Mouse (Mus musculus) T-helper 2 cell (primary cell): ENCODE data around the gene Ttc39d.
"Not testable (repeated sequence)": the region's sequence is repeated elsewhere in the genome, so short reads cannot be mapped to it uniquely, and the experiment has no call there.

Experiments used
- in situ Hi-C: fragments of 300-600 bp; cut with MboI, MseI; formaldehyde crosslinking; loops from one replicate; pipeline ENCODE4 v1.15.1; 2025; ENCODE audit warnings: high pct_unique_total_duplicates

The Ttc39d gene

GRCm38 (mm10) chr17:80183615-80184014 lies 23.6 kb upstream of the Ttc39d start:
- in situ Hi-C loops = loop anchor here (10.0 to 25.0 kb wide), 2 partner anchors 289 to 1271 kb away; partner anchors contain the start of genes Atl2, Cebpzos and Sult6b1

- in situ Hi-C loops = loop anchor here (25.0 kb wide), 1 partner anchor 1281 kb away; the partner anchor contains the start of genes Cebpzos and Sult6b1
Measured at GRCm38 (mm10) chr17:80193075-80193474, 14.2 kb upstream of the Ttc39d start.

- in situ Hi-C loops = loop anchor here (25.0 kb wide), 1 partner anchor 1287 kb away; the partner anchor contains the start of genes Cebpzos and Sult6b1
Measured at GRCm38 (mm10) chr17:80199160-80199778, 8.0 kb upstream of the Ttc39d start.

GRCm38 (mm10) chr17:80205657-80206056 lies 1.6 kb upstream of the Ttc39d start:
- in situ Hi-C loops = no loop called here

- in situ Hi-C loops = no loop called here
Measured at GRCm38 (mm10) chr17:80206301-80206670, 974 bp upstream of the Ttc39d start.

- in situ Hi-C loops = not testable (repeated sequence)
Measured at GRCm38 (mm10) chr17:80213998-80214397, 6.7 kb downstream of the Ttc39d start.

GRCm38 (mm10) chr17:80220131-80220530 lies 12.9 kb downstream of the Ttc39d start:
- in situ Hi-C loops = no loop called here

GRCm38 (mm10) chr17:80221202-80221601 lies 13.9 kb downstream of the Ttc39d start:
- in situ Hi-C loops = no loop called here

GRCm38 (mm10) chr17:80221890-80222628 lies 14.8 kb downstream of the Ttc39d start:
- in situ Hi-C loops = no loop called here

- in situ Hi-C loops = no loop called here
Measured at GRCm38 (mm10) chr17:80223829-80224228, 16.6 kb downstream of the Ttc39d start.

- in situ Hi-C loops = no loop called here
Measured at GRCm38 (mm10) chr17:80224326-80225116, 17.3 kb downstream of the Ttc39d start, which contains the start of gene Gemin6. Gemin6 (plus strand) TSS chr17:80224441.

GRCm38 (mm10) chr17:80225142-80225541 lies 17.9 kb downstream of the Ttc39d start:
- in situ Hi-C loops = not testable (repeated sequence)

- in situ Hi-C loops = no loop called here
Measured at GRCm38 (mm10) chr17:80229396-80229795, 22.1 kb downstream of the Ttc39d start.

GRCm38 (mm10) chr17:80233844-80234243 lies 26.6 kb downstream of the Ttc39d start:
- in situ Hi-C loops = no loop called here

GRCm38 (mm10) chr17:80234376-80234775 lies 27.1 kb downstream of the Ttc39d start:
- in situ Hi-C loops = no loop called here

GRCm38 (mm10) chr17:80235477-80235876 lies 28.2 kb downstream of the Ttc39d start:
- in situ Hi-C loops = no loop called here

- in situ Hi-C loops = no loop called here
Measured at GRCm38 (mm10) chr17:80236805-80237204, 29.5 kb downstream of the Ttc39d start.

- in situ Hi-C loops = no loop called here
Measured at GRCm38 (mm10) chr17:80237475-80237874, 30.2 kb downstream of the Ttc39d start.

- in situ Hi-C loops = no loop called here
Measured at GRCm38 (mm10) chr17:80241594-80241993, 34.3 kb downstream of the Ttc39d start.

- in situ Hi-C loops = no loop called here
Measured at GRCm38 (mm10) chr17:80243116-80243515, 35.9 kb downstream of the Ttc39d start.

GRCm38 (mm10) chr17:80252757-80253525 lies 45.7 kb downstream of the Ttc39d start:
- in situ Hi-C loops = no loop called here
